Mouse (Mus musculus) lung, postnatal 10 days (tissue): ENCODE results near the gene Slit3.
A peak's percentile ranks its signal among the peaks of the same experiment; 100 is the strongest.

Experiments used
- DNase-seq: peaks from one replicate; pipeline ENCODE4 v3.0.0; 2021

Gene Slit3

GRCm38 (mm10) chr11:35362975-35363374, 242.0 kb downstream of the Slit3 start:
- DNase-seq = no peak

GRCm38 (mm10) chr11:35364469-35364868, 243.4 kb downstream of the Slit3 start:
- no peak for DNase-seq

GRCm38 (mm10) chr11:35365510-35365931, 244.5 kb downstream of the Slit3 start:
- no peak for DNase-seq

- DNase-seq = peak; percentile 60
Measured at GRCm38 (mm10) chr11:35366611-35367010, 245.6 kb downstream of the Slit3 start.

- no peak for DNase-seq
Measured at GRCm38 (mm10) chr11:35367248-35367647, 246.2 kb downstream of the Slit3 start.

GRCm38 (mm10) chr11:35369964-35370363, 248.9 kb downstream of the Slit3 start:
- no peak for DNase-seq

GRCm38 (mm10) chr11:35370705-35371104, 249.7 kb downstream of the Slit3 start:
- DNase-seq = no peak

GRCm38 (mm10) chr11:35372410-35372809, 251.4 kb downstream of the Slit3 start:
- no peak for DNase-seq

GRCm38 (mm10) chr11:35375072-35375471, 254.0 kb downstream of the Slit3 start:
- DNase-seq = no peak

GRCm38 (mm10) chr11:35378802-35379201, 257.8 kb downstream of the Slit3 start:
- DNase-seq = no peak

- no peak for DNase-seq
Measured at GRCm38 (mm10) chr11:35379407-35379806, 258.4 kb downstream of the Slit3 start.

- DNase-seq = no peak
Measured at GRCm38 (mm10) chr11:35380766-35381165, 259.7 kb downstream of the Slit3 start.

- DNase-seq = no peak
Measured at GRCm38 (mm10) chr11:35385444-35385843, 264.4 kb downstream of the Slit3 start.

- DNase-seq = no peak
Measured at GRCm38 (mm10) chr11:35387826-35388225, 266.8 kb downstream of the Slit3 start.

GRCm38 (mm10) chr11:35388471-35388870, 267.4 kb downstream of the Slit3 start:
- DNase-seq = no peak

- no peak for DNase-seq
Measured at GRCm38 (mm10) chr11:35389341-35389740, 268.3 kb downstream of the Slit3 start.

- no peak for DNase-seq
Measured at GRCm38 (mm10) chr11:35389780-35390435, 268.9 kb downstream of the Slit3 start.

- DNase-seq = no peak
Measured at GRCm38 (mm10) chr11:35393815-35394214, 272.8 kb downstream of the Slit3 start.

- peak; percentile 44 for DNase-seq
Measured at GRCm38 (mm10) chr11:35395376-35395775, 274.4 kb downstream of the Slit3 start.

GRCm38 (mm10) chr11:35398353-35398752, 277.3 kb downstream of the Slit3 start:
- DNase-seq = no peak

GRCm38 (mm10) chr11:35403516-35403915, 282.5 kb downstream of the Slit3 start:
- no peak for DNase-seq

GRCm38 (mm10) chr11:35406045-35406444, 285.0 kb downstream of the Slit3 start:
- DNase-seq = no peak

GRCm38 (mm10) chr11:35406522-35406921, 285.5 kb downstream of the Slit3 start:
- DNase-seq = peak; percentile 50

- peak; percentile 72 for DNase-seq
Measured at GRCm38 (mm10) chr11:35407341-35408154, 286.5 kb downstream of the Slit3 start.
